Mouse (Mus musculus) bone marrow macrophage, adult 2 months (primary cell): ENCODE measurements around the gene Copg2.

ENCODE experiments used
- CTCF ChIP-seq: IDR thresholded peaks from 2 replicates; pipeline ENCODE4 v1.5.1; 2012; ENCODE audit warnings: low read depth, mild to moderate bottlenecking, low read length, moderate library complexity
- POLR2A ChIP-seq: IDR thresholded peaks from 2 replicates; pipeline ENCODE4 v1.6.1; 2012; ENCODE audit warnings: mild to moderate bottlenecking, low read depth, low read length, borderline replicate concordance

- no peak for TF ChIP-seq CTCF
- no peak for TF ChIP-seq POLR2A
Measured at GRCm38 (mm10) chr6:30698036-30698435, 198.6 kb downstream of the Copg2 start.
